Mouse (Mus musculus) lung, adult 2 months (tissue): ENCODE results near the gene Mfge8. TPM values are rescaled to one million over a fixed set of nuclear protein-coding genes. Genes with fewer than 3 reads are reported as not detected.

Experiments
- DNase-seq: peaks from one replicate; pipeline ENCODE4 v3.0.0; 2022
- H3K4me1 ChIP-seq: fragments of 200-500 bp; 2 replicates; pipeline ENCODE4 v1.6.1; 2011; ENCODE audit warnings: low read length; ENCODE audit not compliant: control insufficient read depth, insufficient read depth
- H3K4me3 ChIP-seq: fragments of 200-500 bp; replicated peaks from 2 replicates; pipeline ENCODE3; 2011; ENCODE audit warnings: low read depth, mild to moderate bottlenecking, control low read depth, low read length; ENCODE audit errors: extremely low read depth
- CTCF ChIP-seq: fragments of 200-500 bp; IDR thresholded peaks from 2 replicates; pipeline ENCODE4 v1.5.1; 2011; ENCODE audit warnings: mild to moderate bottlenecking, low read length, control low read depth; ENCODE audit not compliant: insufficient read depth
- POLR2A ChIP-seq: fragments of 200-500 bp; IDR thresholded peaks from 2 replicates; pipeline ENCODE4 v1.6.1; 2011; ENCODE audit warnings: low read depth, mild to moderate bottlenecking, control low read depth, low read length, borderline replicate concordance; ENCODE audit errors: extremely low read depth
- WGBS: fragments of 180-500 bp; shearing (Covaris S2); methylation state at CpG from one replicate; pipeline ENCODE4 v1.1.7; 2018; 5-methylcytosine and 5-hydroxymethylcytosine counted together
- polyA plus RNA-seq: library from polyadenylated mRNA; depleted of rRNA; stranded (reverse); fragments of >200 nt; gene quantifications from 2 replicates; pipeline ENCODE4 v1.2.3, GENCODE M21; 2012

Gene Mfge8
- polyA plus RNA-seq, 1 experiment: 429 TPM

DNA sequence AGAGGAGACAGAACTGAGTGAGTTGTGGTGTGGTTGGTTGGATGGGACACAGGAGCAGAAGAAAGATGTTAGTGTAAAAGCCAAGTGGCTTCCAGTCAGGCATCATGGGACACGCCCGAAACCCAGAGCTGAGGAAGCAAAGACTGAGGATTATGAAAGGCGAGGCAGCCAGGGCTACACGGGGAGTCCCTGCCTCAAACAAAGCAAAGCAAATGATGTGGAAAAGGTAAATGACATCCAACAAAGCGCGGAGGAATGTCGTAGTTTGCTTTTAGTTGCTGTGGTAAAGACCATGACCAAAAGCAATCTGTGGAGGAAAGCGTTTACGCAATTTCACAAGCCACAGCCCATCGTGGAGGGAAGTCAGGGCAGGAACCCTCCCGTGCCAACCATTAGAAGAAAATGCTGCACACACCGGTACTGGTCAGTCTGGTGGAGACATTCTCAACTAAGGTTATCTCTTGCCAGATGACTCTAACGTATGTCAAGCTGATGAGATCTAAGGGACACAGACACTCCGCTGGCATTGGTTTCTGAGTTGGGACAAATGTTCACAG is 18.2 kb upstream of the Mfge8 start:
- TF ChIP-seq CTCF: no peak
- TF ChIP-seq POLR2A: no peak
- Histone ChIP-seq H3K4me1 (no peaks in the 10 kb centered on the region), H3K4me3 (no peak overlapping the region)
- 78% methylated on average over 14 of the region's 14 CpGs for WGBS
- DNase-seq: no peak

DNA sequence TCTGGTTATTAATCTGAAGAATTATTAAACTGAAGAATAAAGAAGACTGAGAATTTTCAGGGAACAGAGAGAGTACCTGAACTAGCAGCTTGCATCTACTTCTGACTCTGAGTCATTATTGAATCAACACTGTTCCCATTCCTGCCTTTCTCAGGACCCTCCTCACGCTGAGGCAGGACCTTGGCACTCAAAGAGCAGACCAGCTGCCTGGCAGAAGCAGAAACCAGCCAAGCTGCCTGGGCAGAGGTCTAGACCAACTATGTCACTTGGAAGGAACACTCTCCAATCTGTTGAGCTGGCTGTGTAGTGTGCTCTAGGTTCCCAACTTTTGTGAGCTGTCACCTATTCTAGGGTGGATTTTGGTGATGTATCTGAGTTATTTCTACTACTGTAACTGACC is 10.5 kb upstream of the Mfge8 start:
- Histone ChIP-seq H3K4me1 (no peaks in the 10 kb centered on the region), H3K4me3 (no peak overlapping the region)
- no peak for DNase-seq
- 43% methylated on average over 1 of the region's 1 CpGs for WGBS
- TF ChIP-seq CTCF: no peak
- no peak for TF ChIP-seq POLR2A

DNA sequence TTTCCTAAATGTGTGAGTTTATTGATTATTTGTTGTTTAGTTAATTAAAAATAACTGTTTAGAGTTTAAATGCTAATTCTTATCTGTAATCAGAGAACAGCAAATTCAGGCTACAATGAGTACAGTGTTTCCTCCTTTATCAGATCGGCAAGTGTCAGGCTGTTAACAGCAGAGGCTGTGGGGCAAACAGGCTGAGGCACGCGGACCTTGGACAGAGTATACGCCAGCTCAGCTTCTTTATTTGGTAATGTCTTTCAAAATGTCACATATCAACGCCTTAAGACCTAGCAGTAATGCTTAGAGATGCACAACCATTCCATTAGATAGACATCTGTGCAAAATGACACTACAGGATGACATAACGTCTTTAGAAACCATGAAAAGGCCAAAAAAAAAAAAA is 662 bp upstream of the Mfge8 start:
- no peak for DNase-seq
- 35% methylated on average over 6 of the region's 6 CpGs for WGBS
- TF ChIP-seq CTCF (no peak), POLR2A (no peak)
- Histone ChIP-seq H3K4me3 (no peak overlapping the region), H3K4me1 (peaks cover 3% of the 10 kb centered on the region; the same call in 1 of the 2 replicates)

DNA sequence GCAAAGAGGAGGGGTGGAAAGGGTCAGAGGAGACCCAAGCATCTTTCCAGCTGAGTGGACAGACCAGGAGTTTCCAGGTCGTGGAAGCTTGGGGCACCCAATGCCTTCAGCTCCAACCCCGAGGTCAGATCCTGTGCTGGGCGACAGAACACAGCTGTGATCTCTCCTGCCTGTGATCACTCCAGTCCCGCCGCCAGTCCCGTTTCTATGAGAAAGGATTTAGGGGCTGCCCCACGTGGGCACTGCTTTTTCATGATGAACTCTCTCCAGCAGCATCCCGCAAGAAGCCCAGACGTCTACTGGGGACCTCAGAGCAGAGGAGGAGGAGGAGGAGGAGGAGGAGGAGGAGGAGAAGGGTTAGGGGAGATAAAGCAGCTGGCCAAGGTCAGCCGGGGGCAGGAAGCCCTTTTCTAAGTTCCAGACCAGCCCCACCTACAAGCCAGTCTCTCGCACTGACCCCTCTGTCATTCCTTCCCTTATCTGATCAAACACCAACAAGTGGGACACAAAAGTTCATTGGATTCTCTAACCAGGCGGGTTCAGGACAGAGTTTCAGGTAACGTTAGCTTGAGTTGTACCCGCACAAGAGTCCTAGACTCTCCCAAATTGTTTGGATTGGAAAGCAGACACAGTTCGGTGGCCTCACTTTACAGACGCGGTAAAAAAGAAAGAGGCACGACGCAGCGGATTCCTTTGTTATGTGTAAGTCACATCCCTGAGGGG is 768 bp downstream of the Mfge8 start:
- DNase-seq: peak; percentile 40
- peaks cover 3% of the 10 kb centered on the region; the same call in 1 of the 2 replicates for H3K4me1 ChIP-seq
- TF ChIP-seq CTCF (no peak), POLR2A (no peak)
- peak overlapping the region; percentile 87 for H3K4me3 ChIP-seq
- 4% methylated on average over 20 of the region's 20 CpGs for WGBS

DNA sequence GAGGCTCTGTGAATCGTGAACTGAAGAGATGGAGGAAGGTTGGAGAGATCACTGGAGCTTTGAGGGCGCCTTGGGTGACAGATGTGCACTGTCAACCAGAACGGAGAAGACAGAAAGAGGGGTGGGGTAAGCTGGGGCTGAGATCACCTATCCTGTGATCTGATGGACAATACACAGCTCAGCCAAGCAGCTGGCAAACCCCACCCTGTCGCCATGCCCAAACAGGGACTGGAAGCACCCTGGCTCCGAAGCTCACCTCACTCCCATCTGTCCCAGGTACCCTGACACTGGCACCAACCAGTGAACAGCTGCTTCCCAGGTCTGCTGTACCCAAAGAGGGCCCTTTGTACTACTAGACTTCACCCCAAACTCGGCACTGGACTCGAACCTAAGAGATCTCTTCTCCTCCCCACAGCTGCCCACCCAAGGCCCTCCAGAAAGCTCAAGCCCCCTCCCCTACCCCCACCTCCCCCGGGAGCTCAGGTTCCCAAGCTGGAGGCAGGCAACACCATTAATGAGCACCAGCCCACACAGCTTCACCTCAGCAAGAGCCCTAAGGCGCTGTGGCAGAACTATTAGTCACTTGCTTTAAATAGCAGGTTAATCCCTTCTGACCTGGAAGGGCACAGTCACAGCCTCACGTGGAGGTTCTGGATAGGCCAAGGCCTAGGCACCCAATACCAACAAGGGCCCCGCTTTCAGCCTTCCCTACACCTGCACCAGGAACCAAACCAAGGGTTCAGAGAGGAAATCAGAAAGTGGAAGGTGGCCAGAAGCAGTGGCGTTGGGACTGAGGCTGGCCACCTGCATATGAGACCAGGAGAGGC is 1.6 kb downstream of the Mfge8 start:
- no peak overlapping the region for H3K4me3 ChIP-seq
- no peak for DNase-seq
- H3K4me1 ChIP-seq: peaks cover 3% of the 10 kb centered on the region; the same call in 1 of the 2 replicates
- WGBS: 60% methylated on average over 12 of the region's 12 CpGs
- TF ChIP-seq CTCF: no peak
- no peak for TF ChIP-seq POLR2A

DNA sequence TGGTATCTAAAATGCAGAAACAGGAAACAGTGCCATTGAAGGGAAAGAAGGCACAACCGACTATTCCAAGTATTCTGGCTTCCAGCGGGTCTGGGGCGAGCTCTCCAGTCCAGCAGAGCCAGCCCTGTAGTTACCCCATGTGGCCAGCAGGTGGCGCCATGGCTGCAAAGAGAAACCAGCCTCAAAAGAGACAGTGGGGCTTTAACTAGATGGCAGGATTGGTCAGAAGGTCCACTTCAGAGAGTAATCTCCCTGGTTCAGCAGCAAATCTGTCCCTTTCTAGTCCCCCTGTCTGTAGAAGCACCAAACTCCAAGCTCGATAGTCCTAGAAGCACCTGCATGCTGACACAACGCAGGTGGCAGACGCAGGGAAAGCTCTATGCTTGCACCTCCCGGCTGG is 8.0 kb downstream of the Mfge8 start:
- TF ChIP-seq CTCF (peak; percentile 90), POLR2A (no peak)
- 38% methylated on average over 8 of the region's 8 CpGs for WGBS
- DNase-seq: peak; percentile 71
- no peak overlapping the region for H3K4me3 ChIP-seq
- no peaks in the 10 kb centered on the region for H3K4me1 ChIP-seq

DNA sequence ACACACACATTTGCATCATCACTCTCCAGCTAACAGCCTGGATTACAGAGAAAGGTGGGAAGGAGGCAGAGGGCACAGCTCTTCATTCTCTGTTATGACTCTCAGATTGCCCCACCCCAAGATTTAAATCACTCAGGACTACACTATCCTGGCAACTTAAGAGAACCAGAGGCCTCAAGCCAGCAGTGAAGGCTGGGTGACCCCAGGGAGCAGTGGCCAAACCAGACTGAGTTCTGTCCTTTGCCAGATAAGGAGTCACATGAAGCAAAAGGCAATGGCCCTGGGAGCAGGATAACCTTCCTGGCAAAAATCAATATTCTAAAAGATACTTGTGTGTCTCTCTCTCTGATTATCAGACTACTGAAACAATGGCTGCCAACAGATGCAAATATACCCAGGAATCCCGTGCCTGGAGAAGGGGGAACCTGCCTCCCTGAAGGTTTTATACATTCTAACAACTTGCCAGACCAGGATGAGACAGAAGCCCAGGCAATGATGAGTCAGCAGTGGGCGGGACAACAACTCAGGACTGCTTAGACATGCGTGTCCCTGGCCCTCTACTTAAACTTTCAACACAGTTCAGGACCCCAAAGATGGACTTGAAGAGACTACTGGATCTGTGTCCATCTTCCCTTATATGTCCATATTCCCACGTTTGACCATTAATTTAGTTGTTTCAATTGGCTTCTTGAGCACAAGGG is 8.8 kb downstream of the Mfge8 start:
- WGBS: 66% methylated on average over 4 of the region's 4 CpGs
- no peak for DNase-seq
- Histone ChIP-seq H3K4me3 (no peak overlapping the region), H3K4me1 (no peaks in the 10 kb centered on the region)
- TF ChIP-seq CTCF: no peak
- TF ChIP-seq POLR2A: no peak

DNA sequence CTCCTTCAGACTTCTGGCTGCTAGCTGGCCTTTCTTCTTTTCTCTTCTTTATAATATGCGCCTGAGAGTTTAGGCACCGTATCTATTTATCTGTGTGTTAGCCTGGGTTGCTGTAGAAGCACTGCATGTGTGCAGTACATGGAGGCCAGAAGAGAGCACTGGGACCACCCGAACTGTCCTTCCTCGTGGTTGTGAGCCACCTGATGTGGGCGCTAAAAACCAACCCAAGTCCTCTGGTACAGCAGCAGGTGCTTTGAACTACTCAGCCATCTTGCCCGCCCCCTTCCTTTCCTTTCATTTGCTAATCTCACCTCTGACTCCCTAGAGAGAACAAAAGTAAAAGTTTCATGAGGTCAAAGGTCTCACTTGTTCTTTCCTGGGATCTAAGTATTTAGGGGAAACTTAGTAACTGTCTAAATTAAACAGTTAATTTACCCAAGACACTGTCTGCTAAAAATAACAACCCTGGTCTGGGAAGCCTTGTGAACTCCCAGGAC is 9.5 kb downstream of the Mfge8 start:
- 73% methylated on average over 6 of the region's 6 CpGs for WGBS
- DNase-seq: no peak
- TF ChIP-seq POLR2A (no peak), CTCF (no peak)
- Histone ChIP-seq H3K4me3 (no peak overlapping the region), H3K4me1 (no peaks in the 10 kb centered on the region)

DNA sequence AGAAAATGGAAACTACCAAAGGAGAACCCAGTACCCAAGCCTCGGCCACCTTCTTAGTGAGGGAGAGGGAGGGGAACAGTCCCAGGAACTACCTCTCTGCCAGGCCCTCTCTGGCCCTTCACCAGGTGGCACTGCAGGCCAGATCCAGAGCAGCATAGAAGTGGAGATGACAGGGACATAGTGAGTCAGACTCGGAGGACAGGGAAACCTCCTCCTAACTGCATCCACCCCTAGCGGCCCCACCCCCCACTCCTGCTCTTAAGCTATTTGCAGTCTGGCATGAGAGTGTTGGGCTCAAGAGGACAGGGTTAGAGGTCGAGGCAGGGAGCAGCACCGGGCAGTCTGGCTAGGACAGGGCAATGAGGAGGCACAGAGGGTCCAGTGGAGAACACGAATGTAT is 15.5 kb downstream of the Mfge8 start:
- TF ChIP-seq POLR2A: no peak
- no peak for TF ChIP-seq CTCF
- 46% methylated on average over 6 of the region's 6 CpGs for WGBS
- Histone ChIP-seq H3K4me1 (peaks cover 4% of the 10 kb centered on the region; the same call in 1 of the 2 replicates), H3K4me3 (no peak overlapping the region)
- DNase-seq: no peak
